Mouse (Mus musculus) megakaryocyte progenitor cell, adult 5-6 weeks (primary cell): ENCODE results near the gene Farsb. TPM values are rescaled to one million over a fixed set of nuclear protein-coding genes. Genes with fewer than 3 reads are reported as not detected.

Source experiments
- total RNA-seq, 2 experiments: library from RNA; stranded (forward) in 1 of 2; stranded (reverse) in 1 of 2; fragments of 157-497, 149-512 nt in 1 of 2; fragments of 200-1000 nt in 1 of 2; gene quantifications; 2 replicates each; pipeline versions ENCODE4 v1.2.3 to v1.2.4; 2015 to 2017

Farsb gene
- total RNA-seq, 2 experiments from 2014 or later, result 62.8 to 136 TPM

Other genes with a start within 250 kb of the Farsb start
- gene Sgpp2, start 178.6 kb downstream of the Farsb start, total RNA-seq (2015), result not detected in 2 replicates
- not detected in 2 replicates for gene Sgpp2, start 178.6 kb downstream of the Farsb start, total RNA-seq (2017)
- gene Mogat1, start 22.1 kb upstream of the Farsb start, total RNA-seq (2015), result not detected in 2 replicates
- gene Mogat1, start 22.1 kb upstream of the Farsb start, total RNA-seq (2017), result not detected in 2 replicates
- gene BC035947, start 23.3 kb upstream of the Farsb start, total RNA-seq (2015), result not detected in 2 replicates
- gene BC035947, start 23.3 kb upstream of the Farsb start, total RNA-seq (2017), result not detected in 2 replicates
- 11.1 and 14.2 TPM in 2 replicates for gene Acsl3, start 168.9 kb upstream of the Farsb start, total RNA-seq (2015)
- gene Acsl3, start 168.9 kb upstream of the Farsb start, total RNA-seq (2017), result 37.3 and 55.9 TPM in 2 replicates
- 6.2 and 7.3 TPM in 2 replicates for gene Utp14b, start 169.1 kb upstream of the Farsb start, total RNA-seq (2015)
- 10.3 and 12.8 TPM in 2 replicates for gene Utp14b, start 169.1 kb upstream of the Farsb start, total RNA-seq (2017)